Mouse (Mus musculus) cerebellum, postnatal 36 days (tissue): ENCODE results near the gene Itih2.
A peak's percentile ranks its signal among the peaks of the same experiment; 100 is the strongest.

Experiments used
- DNase-seq, 2 experiments: peaks; one replicate each; pipeline ENCODE4 v3.0.0; 2021 to 2022; ENCODE audit warnings: mixed read lengths in 2 of 2

Gene Itih2

DNA sequence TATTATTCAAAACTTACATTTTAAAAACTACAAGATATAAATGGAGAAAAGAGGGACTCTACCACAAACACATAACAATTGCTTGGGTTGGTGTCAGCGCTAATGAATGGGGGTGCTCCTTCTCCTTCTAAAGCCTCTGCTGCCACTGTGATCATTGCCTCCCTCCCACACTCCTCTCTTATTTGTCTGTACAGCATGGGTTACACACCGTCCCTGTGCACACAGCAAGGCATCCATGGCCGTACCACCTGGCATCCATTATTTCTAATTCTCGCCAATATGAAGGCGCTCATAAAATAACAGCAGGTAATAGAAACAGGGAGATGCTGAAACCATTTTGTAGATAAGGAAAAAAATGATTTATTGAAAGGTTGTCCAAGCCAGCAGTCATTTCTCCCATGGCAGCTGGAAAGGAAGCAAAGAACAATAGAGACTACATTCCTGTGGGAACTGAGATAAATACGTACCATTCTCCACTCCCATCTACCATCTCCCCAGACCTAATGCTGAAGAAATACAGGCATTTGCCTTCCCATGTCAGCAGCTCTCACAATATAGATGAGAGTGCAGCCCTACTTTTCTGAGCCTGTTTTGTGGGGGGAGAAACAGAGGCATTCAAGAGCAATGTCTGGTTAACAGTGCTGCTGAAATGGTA lies 22.5 kb downstream of the Itih2 start:
- no peak for DNase-seq

DNA sequence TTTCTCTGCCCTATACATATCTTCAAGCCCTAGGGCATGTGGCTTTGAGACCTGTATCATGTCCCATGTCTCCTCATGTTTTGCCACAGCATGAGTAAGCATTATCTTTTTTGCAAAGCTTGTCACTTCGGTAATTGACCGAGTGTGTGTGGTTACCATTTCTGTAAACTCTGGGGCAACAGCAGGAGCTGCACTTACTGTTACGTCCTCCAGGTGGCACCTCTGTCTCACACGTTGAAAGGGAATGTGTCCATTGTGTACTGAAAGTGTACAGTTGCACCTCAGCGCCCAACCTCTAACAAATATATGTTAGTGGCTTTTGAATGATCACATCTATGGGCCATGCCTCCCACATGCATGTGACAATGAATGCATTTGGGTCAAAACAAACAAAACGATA lies 30.0 kb downstream of the Itih2 start:
- DNase-seq, result peak; percentile 11 to 23

DNA sequence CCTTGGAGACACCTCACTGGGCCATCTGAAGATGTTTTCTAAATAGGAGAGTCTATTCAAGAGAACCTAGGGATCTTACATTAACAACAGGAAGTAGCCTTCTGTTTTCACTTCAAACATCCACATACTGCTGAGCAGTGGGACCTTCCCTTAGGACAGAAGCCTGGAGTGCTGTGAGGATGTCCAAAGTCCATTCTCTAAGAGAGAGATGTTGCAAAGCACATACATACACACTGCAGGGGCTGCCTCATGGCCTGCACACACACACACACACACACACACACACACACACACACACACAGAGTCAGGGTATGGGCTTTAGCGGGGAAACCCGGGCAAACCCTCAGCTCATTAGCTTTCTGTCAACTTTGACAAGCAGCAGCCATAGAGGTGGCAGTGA lies 30.7 kb downstream of the Itih2 start:
- DNase-seq, result no peak

DNA sequence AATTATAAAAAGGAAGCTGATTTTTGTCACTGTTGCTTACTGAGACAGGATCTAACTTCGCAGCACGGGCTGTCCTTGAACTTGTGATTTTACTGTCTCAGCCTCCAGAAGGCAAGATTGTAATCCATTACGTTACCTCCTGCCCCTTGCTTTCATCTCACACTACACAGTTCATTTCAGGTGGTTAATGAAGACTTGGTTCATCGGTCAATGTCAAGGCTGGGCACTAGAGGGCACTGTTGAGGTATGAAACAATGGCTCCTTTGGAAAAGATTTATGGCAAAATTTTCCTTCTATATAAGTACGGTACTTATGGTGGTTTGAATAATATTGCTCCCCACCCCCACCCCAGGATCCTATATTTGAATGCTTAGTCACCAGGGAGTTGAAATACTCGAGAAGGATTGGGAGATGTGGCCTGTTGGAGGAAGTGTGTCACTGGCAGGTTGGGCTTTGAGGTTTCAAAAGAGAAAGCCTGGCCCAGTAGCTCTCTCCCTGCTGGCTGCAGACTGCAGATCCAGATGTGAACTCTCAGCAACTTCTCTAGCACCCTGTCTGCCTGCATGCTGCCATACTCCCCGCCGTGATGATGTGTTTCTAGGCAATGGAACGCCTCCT lies 32.5 kb downstream of the Itih2 start:
- DNase-seq, result peak; percentile 42 to 61

DNA sequence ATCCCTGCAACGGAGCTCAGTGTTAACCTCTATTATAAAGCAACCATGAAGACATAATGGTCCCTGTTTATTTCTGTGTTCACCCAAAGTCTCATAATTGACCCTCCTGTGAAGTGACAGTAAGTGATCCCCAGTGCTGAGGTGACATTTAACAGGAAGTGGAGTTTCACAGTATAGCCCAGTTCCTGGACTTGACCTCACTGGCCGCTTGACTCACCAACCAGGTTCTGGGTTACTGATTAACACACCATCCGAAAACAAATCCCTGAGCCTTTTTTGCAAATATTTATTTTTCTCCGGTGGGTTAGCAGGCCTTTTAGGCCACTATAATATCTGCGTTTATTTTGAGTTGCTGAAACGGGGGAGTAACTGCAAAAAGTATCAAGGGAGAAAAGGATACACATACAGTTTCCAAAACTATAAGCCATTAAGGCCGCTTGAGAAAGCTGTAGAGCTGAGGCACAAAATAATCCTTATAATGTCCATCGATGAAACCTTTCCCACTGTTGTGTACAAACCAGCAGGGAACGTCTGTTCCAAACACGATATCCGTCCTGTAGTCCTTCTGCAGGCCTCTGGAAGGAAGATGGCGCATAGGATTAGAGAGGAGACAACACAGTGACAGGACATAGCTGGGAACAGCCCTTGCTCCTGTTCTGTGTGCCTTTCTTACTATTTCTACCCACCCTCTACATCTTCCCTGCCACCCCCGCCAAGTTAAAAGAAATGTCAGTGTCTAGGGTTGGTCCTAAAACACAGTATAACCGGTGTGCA lies 36.7 kb downstream of the Itih2 start:
- DNase-seq, result no peak

DNA sequence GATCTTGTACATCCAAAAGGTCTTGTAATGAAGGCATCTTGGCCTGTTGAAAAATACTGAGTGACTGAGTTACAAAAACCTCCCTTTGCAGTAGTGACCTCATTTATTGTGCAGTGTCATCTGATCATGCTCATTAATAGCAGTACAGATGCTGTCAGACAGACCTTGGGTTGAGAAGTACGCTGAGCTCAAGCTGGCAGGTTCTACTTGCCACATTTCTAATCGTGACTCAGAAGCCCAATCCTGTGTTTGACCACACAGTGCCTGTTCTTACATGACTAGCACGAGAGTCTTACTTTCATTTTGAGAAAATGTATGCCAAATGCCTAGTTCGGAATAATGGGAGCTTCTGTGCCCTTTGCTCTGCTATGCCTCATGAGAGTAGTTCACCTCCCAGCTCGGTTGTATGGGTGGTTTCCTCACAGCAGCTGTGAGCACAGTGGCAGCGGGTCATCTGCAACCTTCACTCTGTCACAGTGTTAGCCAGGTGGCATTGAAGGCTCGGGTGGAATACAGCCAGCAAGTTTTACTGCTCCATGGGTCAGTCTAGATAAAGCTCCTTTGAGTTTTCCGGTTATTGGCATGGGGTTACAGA lies 43.8 kb downstream of the Itih2 start:
- no peak for DNase-seq

DNA sequence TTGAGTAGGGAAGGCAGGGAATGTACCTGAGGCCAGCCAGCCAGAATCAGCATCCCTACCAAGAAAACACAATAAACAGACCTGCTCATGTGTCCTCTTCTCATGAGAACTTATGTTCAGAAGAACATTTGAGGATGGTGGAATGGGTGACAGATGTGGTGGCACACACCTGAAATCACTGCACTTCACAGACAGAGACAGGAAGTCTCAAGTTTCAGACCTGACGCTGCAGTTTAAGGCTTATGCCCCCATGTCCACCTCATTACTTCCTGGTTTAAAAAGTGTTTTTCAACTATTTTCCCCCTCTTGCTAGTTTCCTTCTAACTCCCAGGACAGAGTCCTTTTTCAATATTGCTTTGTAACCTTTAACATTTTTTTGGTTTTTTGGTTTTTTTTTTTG lies 48.5 kb downstream of the Itih2 start:
- DNase-seq, result no peak

DNA sequence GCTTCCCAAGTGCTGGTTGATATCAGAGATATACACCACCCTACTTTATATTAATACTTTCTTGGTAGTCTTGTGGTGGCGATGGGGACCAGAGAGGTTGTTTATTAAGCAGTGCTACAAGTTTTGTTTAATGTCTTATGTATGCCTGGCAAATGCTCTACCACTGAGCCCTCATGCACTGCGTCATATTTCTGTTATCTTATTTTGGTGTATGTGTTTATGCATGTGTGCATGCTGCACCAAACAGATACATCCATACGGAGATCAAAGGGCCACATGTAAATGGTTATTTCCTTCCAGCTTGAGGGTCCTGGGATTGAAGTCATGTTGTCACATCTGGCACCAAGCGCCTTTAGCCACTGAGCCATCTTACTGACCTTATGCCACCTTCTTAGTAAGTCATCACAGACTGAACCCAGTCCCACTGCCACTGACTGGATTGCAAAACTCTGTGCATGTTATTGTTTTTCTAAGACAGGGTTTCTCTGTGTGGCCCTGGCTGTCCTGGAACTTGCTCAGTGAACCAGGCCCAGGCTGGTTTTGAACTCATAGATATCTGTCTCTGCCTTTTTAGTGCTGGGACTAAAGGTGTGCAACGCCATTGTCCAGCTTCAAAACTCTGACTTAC lies 49.6 kb downstream of the Itih2 start:
- no peak for DNase-seq

DNA sequence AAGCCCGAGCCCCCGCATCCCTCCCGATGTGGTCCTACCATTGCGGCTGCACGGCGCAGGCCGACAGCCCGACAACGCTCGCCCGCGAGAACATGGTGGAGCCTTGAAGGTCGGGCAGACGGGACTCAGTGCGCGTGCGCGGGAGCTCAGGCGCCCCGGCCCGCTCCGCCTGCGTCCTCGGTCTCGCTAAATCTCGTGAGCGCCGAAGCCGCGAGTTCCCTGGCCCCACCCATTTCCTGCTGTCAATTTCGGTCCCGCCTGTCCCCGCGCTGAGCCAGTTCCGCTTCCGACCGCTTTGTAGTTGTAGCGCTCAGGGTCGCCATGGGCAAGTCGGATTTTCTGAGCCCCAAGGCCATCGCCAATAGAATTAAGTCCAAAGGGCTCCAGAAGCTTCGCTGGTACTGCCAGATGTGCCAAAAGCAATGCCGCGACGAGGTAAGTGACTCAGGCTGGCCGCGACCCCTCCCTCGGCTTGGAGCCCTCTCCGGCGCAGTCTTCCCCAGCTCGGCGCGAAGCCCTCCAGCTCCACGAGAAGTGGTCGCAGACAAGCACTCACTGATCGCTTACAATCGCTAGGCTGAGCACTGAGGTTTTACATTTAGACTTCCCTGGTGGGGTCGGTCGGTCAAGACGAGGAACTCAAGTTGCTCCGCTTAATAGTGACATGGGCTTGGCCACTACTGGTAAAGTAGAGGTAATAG lies 50.7 kb downstream of the Itih2 start, which contains the start of the genes Atp5c1 and Kin:
Gene Atp5c1 (minus strand): TSS at position 201 of the 701 bp plus-strand sequence.
Gene Kin (plus strand): TSS at position 284 of the 701 bp plus-strand sequence.
- DNase-seq, result peak; percentile 94 to 96

DNA sequence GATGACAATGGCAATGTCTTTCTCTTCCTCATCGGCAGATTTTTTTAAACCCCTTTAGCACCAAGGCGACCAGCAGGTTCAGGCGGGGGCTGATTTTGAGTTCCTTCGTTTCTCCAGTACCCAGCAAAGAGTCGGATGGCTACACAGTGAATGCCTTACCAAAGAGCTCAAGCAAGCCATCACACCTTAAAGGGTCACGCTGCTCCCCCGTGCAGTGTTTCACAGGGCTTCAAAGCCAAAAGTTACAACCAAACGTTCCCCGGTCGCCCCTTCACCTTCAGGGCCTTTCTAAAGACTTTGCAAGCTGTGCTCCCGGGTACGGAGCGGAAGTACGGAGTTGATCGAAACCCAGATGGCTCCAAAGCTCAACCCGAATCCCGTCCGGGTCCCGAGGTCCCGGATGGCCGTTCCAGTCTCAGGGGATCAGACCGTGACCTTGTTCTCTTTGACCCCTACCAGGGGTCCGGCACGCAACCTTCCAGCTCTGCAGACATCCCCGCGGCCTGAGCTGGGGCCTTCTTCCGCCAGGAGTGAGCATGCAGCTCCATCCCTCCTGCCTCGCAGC lies 51.4 kb downstream of the Itih2 start:
- no peak for DNase-seq

DNA sequence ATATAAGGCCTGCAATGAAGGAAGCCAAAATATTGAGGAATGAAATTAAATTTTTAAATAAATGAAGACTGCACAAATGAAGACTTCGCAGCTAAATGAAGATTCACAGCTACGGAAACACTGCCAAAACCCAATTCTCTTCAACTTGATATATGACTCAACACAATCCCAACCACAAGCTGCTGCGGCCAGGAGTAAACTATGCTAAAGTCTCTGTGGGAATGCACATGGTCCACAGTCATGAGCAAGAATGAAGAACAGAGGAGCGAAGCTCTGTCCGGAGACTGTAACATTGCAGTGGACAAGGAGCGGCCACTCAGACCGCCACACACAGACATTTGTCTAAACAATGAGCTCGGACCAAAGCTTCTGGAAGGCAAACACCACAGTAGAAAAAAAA lies 54.5 kb downstream of the Itih2 start:
- DNase-seq, result no peak

DNA sequence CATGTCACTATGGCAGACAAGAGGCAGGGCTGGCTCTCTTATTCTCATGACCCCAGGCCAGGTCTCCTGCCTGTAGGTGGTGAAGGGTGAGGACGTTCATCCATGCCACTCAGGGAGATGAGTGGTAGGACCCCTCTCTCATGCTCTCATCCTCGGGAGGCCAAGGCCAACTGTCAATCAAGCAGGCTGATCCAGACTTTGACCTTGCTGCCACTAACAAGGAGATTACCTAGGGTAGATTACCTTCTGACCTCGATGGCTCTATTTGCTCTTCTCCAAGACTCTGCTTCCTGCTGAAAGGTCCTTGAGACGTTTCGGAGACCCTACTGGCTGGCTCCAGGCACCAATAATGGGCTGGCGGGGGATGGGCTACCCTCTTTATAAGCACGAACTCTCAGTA lies 56.7 kb downstream of the Itih2 start:
- DNase-seq, result no peak

DNA sequence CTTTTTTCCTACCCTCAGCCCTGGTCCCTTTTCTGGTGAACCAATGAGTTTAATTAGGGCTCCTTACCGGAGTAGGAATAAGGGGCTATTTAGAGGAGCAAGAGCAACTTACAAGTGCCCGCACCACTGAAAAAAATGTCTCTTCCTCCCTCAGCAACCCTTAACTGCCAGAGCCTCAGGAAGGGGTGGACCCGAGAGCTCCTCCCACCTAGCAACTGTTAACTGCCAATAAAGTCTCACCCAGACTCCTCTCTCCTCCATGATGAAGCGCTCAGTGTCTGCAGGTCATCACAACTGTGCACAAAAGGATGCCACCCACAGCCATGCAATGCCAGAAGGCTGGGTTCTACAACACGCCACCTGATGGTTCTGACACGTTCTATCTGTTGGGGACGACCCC lies 59.4 kb downstream of the Itih2 start:
- no peak for DNase-seq

DNA sequence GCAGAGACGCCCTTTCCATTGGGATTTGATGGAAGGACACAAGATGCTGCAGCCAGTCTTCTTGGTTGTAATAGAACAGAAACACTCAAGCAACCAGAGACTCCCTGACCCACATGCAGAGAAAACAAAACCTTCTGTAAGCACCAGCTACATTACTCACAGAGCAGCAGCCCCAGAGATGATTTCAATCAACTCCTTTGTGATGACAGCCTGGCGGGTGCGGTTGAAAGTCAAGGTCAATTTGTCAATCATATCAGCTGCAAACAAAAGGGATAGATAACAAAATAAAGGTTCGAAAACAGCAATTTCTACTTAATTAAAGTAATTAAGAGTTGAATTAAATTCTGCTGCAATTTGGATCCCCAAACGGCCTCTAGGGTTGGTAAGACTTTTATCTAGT lies 72.4 kb downstream of the Itih2 start:
- DNase-seq, result no peak

DNA sequence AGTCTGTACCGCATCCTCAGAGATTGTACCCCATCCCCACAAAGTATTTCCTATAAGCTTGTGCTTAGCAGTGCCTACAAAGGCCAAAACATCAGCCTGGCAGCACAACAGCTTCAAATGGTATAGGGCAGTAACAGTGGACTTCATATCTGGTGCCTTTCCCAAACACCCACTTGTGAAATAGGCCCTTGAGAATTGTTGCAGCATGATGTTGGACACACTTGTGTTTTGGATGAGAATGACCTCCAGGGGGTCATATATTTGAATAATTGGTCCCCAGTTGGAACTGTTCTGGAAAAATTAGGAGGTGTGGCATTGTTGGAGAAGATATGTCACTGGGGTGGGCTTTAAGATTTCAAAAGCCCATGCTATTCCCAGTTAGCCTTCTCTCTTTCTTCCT lies 79.2 kb downstream of the Itih2 start:
- DNase-seq, result no peak

DNA sequence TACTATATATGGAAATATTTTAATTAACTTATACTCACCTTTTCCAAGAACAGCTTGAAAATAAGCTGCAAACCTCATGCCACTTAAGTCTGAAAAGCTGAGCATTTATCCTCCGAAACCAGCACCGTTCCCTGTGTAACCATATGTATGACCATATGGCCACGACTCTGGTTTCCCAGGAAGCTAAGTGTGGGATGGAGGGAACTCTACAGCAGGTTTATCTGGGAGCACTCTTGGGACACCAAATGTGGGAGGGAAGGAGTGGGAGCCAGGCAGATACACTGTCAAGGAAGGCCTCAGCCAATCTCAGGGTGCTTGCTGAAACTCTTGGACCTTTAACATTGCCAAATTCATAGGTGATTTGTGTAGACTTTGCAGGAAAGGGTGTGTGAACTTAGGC lies 80.3 kb downstream of the Itih2 start:
- DNase-seq, result no peak

DNA sequence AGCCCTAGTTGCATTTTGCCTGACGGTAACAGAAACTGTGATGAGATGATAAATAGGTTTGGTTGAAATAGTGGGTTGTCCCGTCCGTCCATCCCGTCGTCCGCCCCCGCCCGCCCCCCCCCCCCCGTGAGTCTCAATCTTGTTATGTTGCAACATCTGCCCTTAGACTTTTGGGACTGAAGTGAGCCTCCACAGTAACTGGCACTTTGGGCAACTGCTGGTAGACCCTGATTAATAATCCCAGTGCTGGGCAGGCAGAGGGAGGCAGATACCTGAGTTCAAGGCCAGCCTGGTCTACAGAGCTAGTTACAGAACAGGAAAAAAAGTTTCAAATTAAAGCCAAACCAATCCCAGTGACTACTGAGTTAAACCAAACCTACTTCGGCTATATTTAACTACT lies 81.7 kb downstream of the Itih2 start:
- DNase-seq, result no peak

DNA sequence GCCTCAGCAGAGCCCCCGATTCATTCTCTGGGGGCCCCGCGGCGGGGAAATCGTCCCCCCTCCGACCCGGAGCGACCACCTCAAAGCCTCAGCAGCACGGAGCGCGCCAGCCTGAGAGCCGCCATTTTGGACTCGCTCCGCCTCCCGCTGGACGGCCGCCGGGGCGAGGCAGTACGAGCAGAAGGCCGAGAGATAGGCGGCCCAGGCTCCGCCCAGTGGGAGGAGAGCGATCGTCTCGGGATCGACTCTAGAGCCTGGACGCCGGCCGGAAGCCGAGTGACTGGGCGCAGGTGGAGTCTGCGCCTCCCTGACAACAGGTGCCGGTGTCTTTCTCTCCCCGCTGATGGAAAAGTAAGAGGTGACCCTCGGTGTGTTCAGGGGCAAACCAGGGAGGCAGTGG lies 82.7 kb downstream of the Itih2 start, which contains the start of gene Taf3:
Gene Taf3 (minus strand): TSS at position 136 of the 400 bp plus-strand sequence.
- peak; percentile 93 to 94 for DNase-seq

DNA sequence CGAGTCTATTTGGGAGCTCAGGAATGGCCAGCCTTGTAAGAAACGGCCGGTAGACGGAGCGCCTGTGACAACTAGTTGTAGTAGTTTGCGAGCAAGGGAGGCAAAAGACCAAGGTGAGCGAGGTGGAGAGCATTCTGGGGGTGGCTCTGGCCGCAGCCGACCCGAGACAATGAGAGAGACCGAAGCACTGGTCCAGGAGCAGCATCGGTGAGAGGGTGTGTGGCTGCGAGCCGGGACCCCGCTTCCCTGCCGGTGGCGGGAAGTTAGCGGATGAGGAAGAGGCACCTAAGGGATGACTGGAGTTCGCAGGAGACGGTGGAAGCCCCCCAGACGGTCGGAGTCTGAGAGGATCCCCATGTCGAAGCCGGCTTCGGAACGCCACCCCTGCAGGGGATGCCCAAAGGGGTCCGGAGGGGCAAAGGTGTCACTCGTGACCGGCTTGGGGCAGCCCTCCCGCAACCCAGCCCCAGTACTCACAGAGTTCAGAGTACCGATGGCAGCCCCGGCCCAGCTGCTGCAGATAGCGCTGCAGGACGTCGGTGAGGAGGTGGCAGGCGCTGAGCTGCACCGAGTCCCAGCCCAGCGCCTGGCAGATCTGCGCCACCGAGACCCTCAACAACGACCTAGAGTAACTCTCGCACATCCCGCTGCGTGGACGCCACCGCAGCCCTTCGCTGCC lies 83.3 kb downstream of the Itih2 start:
- peak; percentile 29 to 40 for DNase-seq
